Mouse (Mus musculus): ENCODE measurements around the gene Gm49380.

Gene Gm49380

DNA sequence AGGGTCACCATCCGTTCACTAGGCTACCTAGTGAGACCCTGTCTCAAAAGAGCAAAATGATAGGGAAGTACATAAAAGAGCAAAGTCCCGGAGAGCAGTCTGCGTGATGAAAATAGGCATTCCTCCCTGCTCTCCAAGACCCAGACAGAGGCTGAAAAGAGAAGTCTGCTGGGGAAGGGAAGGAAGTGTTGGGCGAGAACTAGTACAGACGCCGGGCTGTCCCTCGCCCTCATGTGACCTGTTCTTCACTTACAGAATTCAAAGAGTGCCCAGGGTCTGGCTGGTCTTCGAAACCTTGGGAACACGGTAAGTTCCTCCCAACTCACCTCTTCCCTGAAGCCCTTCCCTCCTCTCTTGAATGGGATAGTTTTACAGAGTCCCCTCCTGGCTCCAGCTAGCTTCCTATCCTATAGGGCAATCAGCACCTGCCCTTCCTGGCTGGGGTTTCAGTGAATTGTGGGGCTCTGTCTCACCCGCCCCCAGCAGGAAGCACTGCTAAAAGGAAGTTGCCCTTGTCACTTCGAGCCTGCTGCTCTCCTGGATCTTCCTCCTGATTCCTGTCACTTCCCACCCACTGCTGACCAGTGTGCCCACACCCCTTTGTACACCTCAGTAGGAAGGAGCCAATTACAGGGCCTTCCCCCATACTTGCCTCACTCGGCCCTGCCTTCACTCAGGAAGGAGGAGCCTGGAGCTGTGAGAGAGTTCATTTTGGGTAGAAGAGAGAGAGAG is 24.3 kb downstream of the Gm49380 start:
- no peak for DNase-seq (ENCODE audit: low spot score)

DNA sequence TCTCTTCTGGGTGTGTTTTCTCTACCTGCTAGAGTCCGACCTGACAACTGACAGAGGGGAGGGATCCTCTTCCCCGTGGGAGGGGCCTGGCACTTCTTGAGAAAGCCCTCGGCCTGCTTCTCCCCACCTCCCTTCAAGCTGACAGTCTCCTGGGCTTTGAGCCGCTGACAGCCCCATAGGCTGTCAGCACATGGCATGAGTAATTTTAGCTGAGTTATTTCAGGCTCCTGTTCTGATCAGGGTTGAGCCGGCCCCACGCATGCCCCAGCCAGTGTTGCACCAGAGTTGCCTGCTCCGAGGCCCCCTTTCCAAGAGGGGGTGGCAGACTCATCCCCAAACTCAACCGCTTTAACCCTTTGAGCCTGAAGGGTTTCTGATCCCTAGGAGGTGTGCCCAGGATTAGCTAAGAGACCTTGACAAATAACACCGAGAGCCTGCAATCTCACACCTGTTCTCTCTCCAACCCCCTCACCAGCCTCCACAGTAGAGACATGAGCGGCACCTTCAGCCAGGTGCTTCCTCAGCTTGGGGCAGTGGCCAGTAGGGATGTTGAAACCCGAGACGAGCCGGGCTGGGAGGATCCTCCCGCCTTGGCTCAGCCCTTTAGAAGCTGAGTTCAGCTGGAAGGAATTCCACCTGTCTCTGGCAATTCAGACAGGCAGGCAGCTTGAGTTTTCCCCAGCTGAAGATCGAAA is 25.4 kb downstream of the Gm49380 start:
- no peak for DNase-seq (ENCODE audit: low spot score)

DNA sequence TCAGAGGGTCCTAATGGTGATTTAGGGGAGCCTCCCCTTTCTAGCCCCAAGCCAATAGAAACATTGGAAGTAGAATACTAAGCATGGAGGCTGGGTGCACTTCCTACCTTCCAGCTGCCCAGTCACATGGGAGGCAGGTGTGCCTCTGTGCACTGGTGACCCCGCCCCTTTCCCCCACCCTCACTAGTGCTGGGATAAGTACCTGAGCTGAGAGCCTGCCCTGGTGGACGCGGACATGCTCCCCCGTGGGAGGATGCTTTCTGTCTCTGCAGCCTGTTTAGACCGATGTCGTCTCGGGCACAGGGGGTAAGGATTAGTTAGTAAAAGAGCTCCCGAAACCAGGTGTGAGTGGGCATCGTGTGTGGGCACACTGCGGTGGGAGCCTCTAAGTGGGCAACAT is 26.3 kb downstream of the Gm49380 start:
- DNase-seq (ENCODE audit: low spot score), result no peak

DNA sequence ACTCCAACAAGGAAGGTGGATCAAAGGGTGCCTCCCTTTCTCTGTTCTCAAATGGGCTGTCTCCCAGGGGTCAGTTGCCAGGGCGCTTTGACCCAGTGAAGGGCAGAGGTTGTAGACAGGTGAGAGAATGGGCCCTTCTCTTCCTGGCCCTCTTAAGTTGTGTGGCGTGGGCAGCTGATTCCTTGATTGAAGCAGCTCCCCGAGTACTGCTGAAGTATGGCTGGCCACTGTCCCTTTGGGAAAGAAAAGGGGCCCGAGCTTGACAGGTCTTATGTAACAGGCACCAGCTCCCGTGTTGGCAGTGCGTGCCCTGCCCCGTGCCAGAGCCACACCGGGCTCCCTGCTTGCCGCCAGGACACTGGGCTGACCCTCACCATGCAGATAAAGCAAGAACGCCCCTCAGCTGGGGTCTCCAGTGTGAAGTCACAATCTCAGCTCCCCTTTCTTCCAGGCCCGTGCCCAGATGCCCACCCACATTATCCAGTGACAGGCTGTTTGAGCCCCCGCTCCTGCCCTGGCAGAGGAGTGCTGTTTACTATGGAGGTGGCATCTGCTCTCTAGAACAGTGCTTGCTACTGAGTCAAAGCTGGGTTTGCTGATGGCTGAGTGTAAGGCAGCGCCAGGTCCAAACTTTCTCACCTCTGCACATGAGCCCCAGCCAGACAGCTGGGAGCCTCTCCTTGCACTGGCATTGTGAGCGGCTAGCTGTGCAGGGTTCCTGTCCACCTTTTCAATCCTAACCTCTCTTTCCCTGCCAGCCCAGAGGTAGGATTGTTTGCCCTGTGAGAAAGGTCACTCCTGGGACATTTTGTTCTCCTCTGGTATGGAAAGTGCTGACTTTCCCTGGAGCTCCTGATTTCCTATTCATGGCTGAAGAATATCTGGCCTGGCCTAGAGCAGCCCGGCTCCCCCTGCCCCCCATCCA is 27.3 kb downstream of the Gm49380 start:
- no peak for DNase-seq (ENCODE audit: low spot score)

DNA sequence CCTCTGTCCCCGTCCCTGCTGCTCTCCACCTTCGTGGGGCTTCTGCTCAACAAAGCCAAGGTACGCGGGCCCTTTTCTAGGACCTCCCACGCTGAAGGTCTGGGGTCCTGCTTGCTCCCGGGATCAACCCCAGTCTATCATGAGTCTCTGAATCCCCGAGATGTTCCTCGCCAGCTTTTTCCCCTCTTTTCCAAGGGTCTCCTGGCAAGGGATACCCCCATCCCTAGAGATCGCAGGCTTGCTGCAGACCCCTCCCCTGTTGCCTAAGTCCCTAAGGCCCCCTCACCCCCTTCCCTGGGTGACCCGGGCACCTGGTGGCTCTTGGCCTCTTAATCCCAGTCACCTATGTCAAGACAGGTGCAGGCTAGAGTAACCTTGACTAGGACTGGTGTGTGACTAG is 28.0 kb downstream of the Gm49380 start:
- no peak for DNase-seq (ENCODE audit: low spot score)

DNA sequence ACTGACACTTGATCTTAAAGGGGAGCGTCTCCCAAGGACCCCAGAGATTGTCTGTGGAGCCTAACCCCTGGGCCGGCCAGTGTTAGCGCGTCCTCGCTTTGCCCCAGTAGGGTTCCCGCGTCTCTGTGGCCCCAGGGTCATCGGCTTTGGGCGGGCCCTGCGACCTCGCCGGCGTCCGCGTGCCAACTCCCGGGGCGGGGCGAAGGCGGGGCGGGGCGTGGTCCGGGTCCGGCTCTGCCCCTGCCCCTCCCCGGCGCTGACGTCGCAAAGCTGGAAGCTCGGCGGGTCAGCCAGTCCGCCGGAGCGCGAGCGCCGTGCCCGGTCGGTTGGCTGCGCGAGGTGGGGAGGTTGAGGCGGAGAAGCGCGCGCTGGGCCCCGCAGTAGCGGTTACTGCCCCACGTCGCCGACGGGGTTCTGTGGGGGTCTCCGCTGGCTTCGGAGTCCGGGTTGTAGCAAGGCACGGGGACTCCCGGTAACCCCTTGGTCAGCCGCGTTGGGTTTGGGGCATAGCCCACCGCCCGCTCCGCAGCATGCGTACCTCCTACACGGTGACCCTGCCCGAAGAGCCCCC is 28.6 kb downstream of the Gm49380 start:
- DNase-seq (ENCODE audit: low spot score), result peak; percentile 93

DNA sequence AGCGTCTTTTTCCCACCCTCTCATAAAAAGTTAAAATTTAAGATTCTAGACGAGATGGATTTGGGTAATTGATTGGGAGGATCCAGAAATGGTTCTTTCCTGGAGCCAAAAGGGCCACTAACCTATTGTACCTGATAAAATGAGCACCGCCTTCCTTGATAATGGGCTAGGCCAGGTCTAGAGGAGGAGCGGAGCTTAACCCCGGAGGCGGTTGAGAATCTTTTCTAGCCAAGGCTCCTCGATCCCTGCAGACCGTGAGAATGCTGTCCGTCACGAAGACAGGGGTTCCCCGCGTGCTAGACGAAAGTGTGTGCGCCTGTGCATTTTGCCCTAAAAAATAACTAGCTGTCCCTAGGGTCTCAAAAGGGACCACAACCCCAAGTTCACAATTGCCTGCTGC is 29.1 kb downstream of the Gm49380 start:
- DNase-seq (ENCODE audit: low spot score), result no peak

DNA sequence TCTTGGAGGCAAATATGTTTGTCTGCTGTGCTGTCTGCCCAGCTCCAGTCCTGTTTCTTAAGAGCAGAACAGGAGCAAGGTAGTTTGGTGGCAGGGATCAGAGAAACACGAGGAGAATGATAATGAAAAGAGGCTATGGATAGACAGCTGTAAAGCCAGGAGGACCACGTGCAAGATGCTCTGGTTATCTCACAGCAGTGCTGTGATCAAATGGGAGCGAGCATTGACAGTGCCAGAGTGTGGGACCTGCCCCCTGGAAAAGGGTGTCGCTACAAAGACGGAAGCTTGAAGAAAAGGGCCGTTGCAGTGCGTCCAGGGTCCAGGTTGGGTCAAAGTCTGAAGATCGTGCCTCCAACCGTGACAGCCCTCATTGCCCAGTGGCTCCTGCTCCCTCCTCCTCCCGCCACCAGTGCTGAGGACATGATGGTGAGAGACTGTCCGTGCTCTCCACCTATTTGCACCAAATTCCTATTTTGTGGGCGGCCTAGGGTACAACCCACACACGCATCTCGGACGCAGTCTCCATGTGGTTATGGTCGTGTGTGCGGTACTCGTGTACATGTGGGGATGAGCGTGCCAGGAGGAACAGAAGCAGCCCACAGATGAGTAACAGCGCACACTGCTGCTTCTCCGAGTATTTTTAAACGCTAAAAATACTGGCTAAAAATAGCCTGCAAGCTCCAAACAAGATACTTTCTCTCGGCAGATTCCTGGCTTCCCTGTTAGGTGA is 29.7 kb downstream of the Gm49380 start:
- DNase-seq (ENCODE audit: low spot score), result no peak

DNA sequence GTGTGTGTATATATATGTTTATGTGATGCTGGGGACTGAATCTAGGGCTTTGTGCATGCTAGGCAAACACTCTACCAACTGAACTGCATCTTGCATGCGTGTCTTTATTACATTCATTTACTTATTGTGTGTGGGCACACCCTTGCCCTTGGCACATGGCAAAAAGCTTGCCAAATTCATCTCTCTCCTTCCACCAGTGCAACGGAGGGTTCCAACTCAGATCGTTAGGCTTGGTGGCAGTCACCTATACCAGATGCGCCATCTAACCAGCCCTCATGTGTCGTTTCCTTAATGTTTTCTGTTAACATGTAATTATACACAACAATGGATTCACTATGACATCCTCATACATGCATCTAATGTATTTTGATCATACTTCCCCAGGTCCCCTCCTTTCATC is 31.0 kb downstream of the Gm49380 start:
- DNase-seq (ENCODE audit: low spot score), result no peak

DNA sequence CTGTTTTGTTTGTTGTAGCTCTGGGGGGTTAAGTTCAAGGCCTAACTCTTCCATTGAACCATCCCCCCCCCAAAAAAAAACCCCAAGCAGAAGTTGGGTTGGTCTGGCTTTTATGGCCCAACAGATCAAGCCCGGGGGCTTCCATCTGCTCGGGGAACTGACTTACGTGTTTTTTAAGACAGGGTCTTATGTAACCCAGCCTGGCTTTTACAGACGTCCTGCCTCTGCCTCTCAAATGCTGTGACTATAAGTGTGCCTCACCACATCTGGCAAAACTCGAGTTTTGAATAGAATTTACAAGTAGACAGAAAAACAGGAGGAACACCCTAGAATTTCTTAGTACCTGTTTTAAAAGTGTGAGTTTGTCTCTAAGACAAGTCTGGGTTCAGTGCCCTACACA is 31.7 kb downstream of the Gm49380 start:
- no peak for DNase-seq (ENCODE audit: low spot score)

DNA sequence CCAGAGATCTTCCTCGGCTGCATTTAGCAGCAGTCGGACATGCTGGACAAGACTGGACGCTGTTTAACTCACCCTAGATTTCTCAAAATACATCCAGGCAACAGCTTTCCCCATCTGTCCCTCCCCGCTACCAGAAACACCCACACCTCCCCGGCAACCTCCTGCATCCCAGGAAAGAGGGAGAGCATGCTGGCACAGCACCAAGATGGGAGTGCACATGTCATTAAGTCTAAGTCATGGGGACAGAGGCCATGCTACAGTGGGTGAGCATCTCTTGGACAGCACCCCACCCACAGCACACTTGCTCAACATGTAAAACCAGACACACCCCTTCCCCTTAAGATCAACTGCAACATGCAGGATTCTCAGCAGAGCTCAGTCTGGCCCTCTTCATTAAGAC is 32.3 kb downstream of the Gm49380 start:
- DNase-seq (ENCODE audit: low spot score), result no peak

DNA sequence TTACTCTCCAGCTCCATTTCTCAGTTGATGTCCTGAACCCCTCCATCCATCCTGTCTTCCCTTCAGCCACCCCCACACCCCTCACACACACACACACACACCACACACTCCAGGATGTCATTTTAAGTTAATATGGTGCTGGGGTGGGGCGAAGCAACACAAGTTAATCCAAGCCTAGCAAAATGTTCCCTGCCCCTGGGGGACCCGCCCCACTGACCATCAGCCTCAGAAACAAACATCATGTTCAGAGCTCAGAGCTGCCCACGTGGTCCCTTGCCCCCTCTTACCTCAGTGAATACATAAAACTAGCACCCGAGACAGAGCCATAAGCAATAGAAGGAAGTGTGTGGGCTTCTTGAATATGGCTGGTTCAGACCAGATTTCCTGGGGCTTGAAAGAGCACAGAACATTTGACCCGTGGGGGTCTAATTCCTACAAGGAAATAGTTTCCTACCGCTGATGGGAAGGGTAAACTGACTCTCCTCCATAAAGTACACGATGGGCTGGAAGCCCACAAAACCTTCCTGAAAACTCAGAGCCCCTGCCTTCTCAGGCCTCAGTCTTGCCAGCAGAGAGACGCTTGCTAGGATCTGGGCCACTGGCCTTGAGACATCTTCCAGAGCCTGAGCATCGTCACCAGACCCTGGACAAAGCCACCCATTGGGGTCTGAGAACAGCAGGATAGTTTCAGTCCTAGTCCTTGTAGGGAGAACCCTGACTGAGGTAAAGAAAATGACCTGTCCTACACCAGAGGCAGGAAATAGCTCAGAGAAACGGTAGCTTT is 33.1 kb downstream of the Gm49380 start:
- no peak for DNase-seq (ENCODE audit: low spot score)

DNA sequence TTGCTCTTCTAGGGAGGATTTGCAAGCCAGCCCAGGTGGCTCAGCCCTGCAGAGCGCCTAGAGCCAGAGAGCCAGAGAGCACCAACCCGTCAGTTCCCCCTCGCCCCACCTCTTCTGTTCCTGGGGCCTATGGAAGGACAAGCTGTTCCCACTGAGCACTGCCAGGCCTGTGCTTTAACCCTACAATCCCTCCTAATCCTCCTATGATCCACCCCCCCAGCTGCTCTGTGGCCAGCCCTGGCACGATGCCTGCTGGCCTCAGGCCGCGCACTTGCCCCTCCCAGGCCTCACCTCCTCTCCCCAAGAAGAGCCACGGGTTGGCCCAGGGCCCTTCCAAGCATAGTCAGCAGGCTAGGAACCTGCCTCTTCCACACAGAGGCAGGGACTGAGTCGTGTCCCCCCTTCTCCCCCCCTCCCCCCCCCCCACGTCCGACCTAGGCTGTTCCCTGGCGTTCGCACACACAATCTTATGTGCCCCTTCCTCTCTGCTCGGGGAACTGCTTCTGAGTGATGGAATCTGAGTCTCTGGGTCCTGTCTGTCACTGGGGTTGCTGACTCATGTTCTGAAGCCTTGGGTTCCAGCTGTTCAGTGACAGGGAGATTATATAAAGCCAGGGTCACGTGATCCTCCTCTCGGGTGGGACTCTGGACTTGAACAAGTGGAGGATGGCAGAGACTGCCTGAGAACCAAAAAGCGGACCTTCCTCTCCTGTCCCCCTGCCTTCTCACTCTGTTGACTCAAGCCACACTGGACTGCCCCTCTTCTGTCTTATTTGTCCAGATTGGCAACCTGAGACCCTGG is 34.1 kb downstream of the Gm49380 start:
- peak; percentile 69 for DNase-seq (ENCODE audit: low spot score)

DNA sequence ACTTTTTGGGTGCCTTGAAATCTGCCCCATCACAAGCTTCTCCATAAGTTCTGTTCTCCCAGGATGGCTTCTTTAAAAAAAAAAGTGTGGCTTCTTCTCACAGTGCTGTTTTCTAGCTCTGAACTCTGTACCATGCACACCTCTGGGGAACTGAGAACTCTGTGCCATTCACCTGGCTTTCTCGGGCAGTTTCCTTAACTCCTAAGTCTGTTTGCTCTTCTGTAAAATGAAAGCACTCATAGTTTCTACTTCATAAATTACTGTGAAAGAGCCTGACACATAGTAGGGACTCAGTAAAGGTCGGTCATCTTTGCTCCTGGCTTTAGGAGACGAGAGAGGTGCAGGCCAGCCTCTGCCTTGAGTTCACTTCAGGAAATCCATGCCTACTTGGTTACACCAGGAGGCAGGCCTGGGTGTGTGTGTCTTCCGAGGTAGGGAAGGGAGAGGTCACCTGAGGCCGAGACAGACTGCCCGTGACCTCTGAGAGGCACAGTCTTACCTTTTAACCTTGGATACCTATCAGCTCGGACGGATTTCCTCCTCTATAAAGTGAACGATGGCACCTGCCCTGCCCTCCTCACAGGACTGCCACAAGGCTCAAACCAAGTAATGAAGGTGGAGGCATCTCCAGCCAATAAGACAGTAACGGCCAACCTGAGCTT is 35.0 kb downstream of the Gm49380 start:
- DNase-seq (ENCODE audit: low spot score), result no peak

DNA sequence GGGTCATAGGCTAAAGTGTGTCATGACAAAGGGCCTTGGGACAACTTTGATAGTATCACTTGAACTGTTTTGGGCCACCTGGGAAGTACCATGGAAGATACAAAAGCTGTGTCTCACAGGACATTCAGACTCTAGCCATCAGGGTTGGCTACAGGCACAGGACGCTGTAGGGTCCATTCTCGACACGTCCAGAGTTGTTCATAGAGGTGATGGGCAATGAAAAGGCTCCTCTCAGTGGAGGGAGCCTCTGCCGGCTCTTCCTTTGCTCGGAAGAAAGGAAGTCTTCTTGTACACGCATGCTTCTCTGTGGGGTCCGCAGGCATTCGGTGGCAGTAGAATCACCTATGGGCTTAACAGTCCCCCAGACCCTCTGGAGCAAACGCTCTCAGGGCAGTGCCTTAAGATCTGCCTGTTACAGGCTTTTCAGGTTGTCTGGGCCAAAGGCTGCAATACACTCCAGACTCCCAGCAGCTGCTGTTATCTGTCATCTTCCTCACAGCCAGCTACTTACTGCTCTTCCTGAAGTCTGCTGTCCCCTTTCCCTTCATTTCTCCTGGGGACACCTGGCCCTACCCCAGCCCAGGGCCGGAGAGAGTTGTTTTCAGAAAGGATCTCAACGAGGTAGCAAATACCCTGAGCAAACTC is 35.9 kb downstream of the Gm49380 start:
- no peak for DNase-seq (ENCODE audit: low spot score)

DNA sequence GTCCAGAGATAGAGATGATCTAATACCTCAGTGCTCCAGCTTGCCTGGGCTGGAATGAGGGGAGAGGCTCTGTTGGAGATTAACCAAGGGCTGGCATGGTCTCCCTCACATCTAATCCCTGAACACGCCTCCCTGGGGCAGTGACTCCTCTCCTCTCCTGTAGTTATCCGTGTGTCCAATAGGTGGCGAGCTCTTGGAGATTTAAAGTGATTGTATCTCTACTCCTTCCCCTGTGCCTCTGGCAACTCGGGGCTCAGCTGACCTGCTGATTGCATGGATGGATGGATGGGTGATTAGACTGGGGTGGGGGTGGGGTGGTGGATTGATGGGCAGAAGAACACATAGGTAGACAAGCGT is 36.6 kb downstream of the Gm49380 start:
- no peak for DNase-seq (ENCODE audit: low spot score)

DNA sequence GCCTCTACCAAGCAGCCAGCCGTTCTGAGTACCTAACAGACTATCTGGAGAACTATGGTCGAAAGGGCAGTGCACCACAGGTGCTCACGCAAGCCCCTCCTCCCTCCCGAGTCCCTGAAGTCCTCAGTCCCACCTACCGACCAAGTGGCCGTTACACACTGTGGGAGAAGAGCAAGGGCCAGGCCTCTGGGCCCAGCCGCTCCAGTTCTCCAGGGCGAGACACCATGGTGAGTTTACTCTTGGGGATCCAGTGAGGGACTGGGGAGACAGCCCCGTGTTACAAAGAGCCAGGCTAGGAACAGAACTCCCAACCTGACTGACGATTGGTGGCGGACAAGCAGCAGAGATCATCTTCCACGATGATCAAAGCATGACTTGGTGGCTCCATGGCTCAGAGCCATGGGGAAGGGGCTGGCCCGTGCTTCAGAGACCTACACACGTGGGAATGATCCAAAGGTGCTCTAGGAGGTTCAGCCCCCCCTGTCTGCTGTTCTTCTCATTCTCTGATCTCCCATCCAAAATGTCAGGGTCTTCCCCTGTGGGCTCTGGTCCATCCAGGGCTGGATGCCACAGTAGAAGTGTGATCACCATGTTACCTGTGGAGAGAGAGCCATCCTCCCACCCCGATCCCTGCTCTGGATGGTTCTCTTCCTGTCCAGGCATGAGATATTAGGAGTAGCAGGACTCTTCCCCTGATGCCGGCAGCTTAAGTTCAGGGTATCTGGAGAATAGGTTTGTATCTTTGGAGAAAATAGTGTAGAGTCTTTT is 37.1 kb downstream of the Gm49380 start:
- DNase-seq (ENCODE audit: low spot score), result no peak

DNA sequence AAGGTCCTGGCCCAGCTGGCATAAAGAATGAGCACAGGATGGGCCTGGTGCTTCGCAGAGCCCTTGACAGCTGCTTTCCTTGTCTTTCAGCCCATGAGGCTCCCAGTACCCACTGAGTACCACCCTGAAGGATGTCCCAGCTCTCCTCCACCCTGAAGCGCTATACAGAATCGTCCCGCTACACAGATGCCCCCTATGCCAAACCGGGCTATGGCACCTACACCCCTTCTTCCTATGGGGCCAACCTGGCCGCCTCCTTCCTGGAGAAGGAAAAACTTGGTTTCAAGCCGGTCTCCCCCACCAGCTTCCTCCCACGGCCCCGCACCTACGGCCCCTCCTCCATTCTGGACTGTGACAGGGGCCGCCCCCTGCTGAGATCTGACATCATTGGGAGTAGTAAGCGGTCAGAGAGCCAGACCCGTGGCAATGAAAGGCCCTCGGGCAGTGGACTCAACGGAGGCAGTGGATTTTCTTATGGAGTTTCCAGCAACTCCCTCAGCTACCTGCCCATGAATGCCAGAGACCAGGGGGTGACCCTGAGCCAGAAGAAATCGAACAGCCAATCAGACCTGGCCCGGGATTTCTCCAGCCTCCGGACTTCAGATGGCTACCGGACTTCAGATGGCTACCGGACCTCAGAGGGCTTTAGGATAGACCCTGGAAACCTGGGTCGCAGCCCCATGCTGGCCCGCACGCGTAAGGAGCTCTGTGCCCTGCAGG is 37.9 kb downstream of the Gm49380 start:
- DNase-seq (ENCODE audit: low spot score), result no peak

All from ovary, postnatal 10 days (tissue).